Mouse (Mus musculus): ENCODE measurements at regions not wholly inside any gene's neighbourhood (a gene's known extent, or its start where the extent isn't known, plus 50 kb on each side); places are given as distances from the start of the nearest gene placed in this dataset.

GRCm38 (mm10) chr13:35482340-35482739 lies 177.3 kb upstream of the Cdyl start:
- H3K9ac ChIP-seq (replicated peaks; ENCODE audit: low read length): no peak overlapping the region
- H3K4me1 ChIP-seq (ENCODE audit: insufficient read depth, low read length): no peaks in the 10 kb centered on the region
- H3K27ac ChIP-seq (ENCODE audit: low read length): no peak overlapping the region
- no peaks in the 10 kb centered on the region for H3K36me3 ChIP-seq (ENCODE audit: insufficient read depth, low read length)
- no peak for ATAC-seq (ENCODE audit: low FRiP score, low TSS enrichment)
- H3K4me2 ChIP-seq (replicated peaks; ENCODE audit: low read depth, low read length): no peak overlapping the region
- H3K9me3 ChIP-seq (ENCODE audit: low read length): no peaks in the 10 kb centered on the region
- H3K4me3 ChIP-seq (ENCODE audit: low read length): no peak overlapping the region
- 88% methylated on average over 4 of the region's 4 CpGs for WGBS
- H3K27me3 ChIP-seq (ENCODE audit: insufficient read depth, low read length): no peaks in the 10 kb centered on the region

GRCm38 (mm10) chr13:35486125-35486524 lies 173.5 kb upstream of the Cdyl start:
- Histone ChIP-seq H3K9ac (replicated peaks; ENCODE audit: low read length) (no peak overlapping the region), H3K27me3 (ENCODE audit: insufficient read depth, low read length) (no peaks in the 10 kb centered on the region), H3K9me3 (ENCODE audit: low read length) (no peaks in the 10 kb centered on the region), H3K4me2 (replicated peaks; ENCODE audit: low read depth, low read length) (no peak overlapping the region), H3K4me1 (ENCODE audit: insufficient read depth, low read length) (no peaks in the 10 kb centered on the region), H3K4me3 (ENCODE audit: low read length) (no peak overlapping the region), H3K36me3 (ENCODE audit: insufficient read depth, low read length) (no peaks in the 10 kb centered on the region), H3K27ac (ENCODE audit: low read length) (no peak overlapping the region)
- peak; percentile 78 for ATAC-seq (ENCODE audit: low FRiP score, low TSS enrichment)
- 85% methylated on average over 4 of the region's 4 CpGs for WGBS

GRCm38 (mm10) chr13:35499776-35500175 lies 159.9 kb upstream of the Cdyl start:
- no peak for ATAC-seq (ENCODE audit: low FRiP score, low TSS enrichment)
- H3K27me3 ChIP-seq (ENCODE audit: insufficient read depth, low read length): no peaks in the 10 kb centered on the region
- H3K4me2 ChIP-seq (replicated peaks; ENCODE audit: low read depth, low read length): no peak overlapping the region
- no peak overlapping the region for H3K4me3 ChIP-seq (ENCODE audit: low read length)
- peaks cover 12% of the 10 kb centered on the region for H3K4me1 ChIP-seq (ENCODE audit: insufficient read depth, low read length)
- WGBS: 96% methylated on average over 2 of the region's 2 CpGs
- H3K9me3 ChIP-seq (ENCODE audit: low read length): no peaks in the 10 kb centered on the region
- no peak overlapping the region for H3K27ac ChIP-seq (ENCODE audit: low read length)
- H3K9ac ChIP-seq (replicated peaks; ENCODE audit: low read length): no peak overlapping the region
- H3K36me3 ChIP-seq (ENCODE audit: insufficient read depth, low read length): no peaks in the 10 kb centered on the region

GRCm38 (mm10) chr13:35500891-35501290 lies 158.7 kb upstream of the Cdyl start:
- ATAC-seq (ENCODE audit: low FRiP score, low TSS enrichment): no peak
- Histone ChIP-seq H3K4me2 (replicated peaks; ENCODE audit: low read depth, low read length) (no peak overlapping the region), H3K4me3 (ENCODE audit: low read length) (no peak overlapping the region), H3K27me3 (ENCODE audit: insufficient read depth, low read length) (no peaks in the 10 kb centered on the region), H3K9ac (replicated peaks; ENCODE audit: low read length) (no peak overlapping the region), H3K36me3 (ENCODE audit: insufficient read depth, low read length) (no peaks in the 10 kb centered on the region), H3K27ac (ENCODE audit: low read length) (no peak overlapping the region), H3K9me3 (ENCODE audit: low read length) (no peaks in the 10 kb centered on the region), H3K4me1 (ENCODE audit: insufficient read depth, low read length) (peaks cover 12% of the 10 kb centered on the region)
- WGBS: 27% methylated on average over 5 of the region's 5 CpGs

GRCm38 (mm10) chr13:35501351-35502146 lies 158.1 kb upstream of the Cdyl start:
- ATAC-seq (ENCODE audit: low FRiP score, low TSS enrichment): no peak
- Histone ChIP-seq H3K27me3 (ENCODE audit: insufficient read depth, low read length) (no peaks in the 10 kb centered on the region), H3K4me1 (ENCODE audit: insufficient read depth, low read length) (peaks cover 12% of the 10 kb centered on the region), H3K36me3 (ENCODE audit: insufficient read depth, low read length) (no peaks in the 10 kb centered on the region), H3K9me3 (ENCODE audit: low read length) (no peaks in the 10 kb centered on the region), H3K27ac (ENCODE audit: low read length) (no peak overlapping the region), H3K4me2 (replicated peaks; ENCODE audit: low read depth, low read length) (no peak overlapping the region), H3K4me3 (ENCODE audit: low read length) (no peak overlapping the region), H3K9ac (replicated peaks; ENCODE audit: low read length) (no peak overlapping the region)
- WGBS: 26% methylated on average over 11 of the region's 11 CpGs

GRCm38 (mm10) chr13:35502147-35502522 lies 157.5 kb upstream of the Cdyl start:
- 29% methylated on average over 5 of the region's 5 CpGs for WGBS
- Histone ChIP-seq H3K4me2 (replicated peaks; ENCODE audit: low read depth, low read length) (no peak overlapping the region), H3K4me3 (ENCODE audit: low read length) (no peak overlapping the region), H3K9ac (replicated peaks; ENCODE audit: low read length) (no peak overlapping the region), H3K27me3 (ENCODE audit: insufficient read depth, low read length) (no peaks in the 10 kb centered on the region), H3K27ac (ENCODE audit: low read length) (no peak overlapping the region), H3K4me1 (ENCODE audit: insufficient read depth, low read length) (peaks cover 12% of the 10 kb centered on the region), H3K36me3 (ENCODE audit: insufficient read depth, low read length) (no peaks in the 10 kb centered on the region), H3K9me3 (ENCODE audit: low read length) (no peaks in the 10 kb centered on the region)
- no peak for ATAC-seq (ENCODE audit: low FRiP score, low TSS enrichment)

- H3K4me2 ChIP-seq (replicated peaks; ENCODE audit: low read depth, low read length): no peak overlapping the region
- no peaks in the 10 kb centered on the region for H3K27me3 ChIP-seq (ENCODE audit: insufficient read depth, low read length)
- H3K27ac ChIP-seq (ENCODE audit: low read length): no peak overlapping the region
- H3K36me3 ChIP-seq (ENCODE audit: insufficient read depth, low read length): no peaks in the 10 kb centered on the region
- H3K4me3 ChIP-seq (ENCODE audit: low read length): no peak overlapping the region
- peaks cover 12% of the 10 kb centered on the region for H3K4me1 ChIP-seq (ENCODE audit: insufficient read depth, low read length)
- WGBS: 51% methylated on average over 17 of the region's 17 CpGs
- no peaks in the 10 kb centered on the region for H3K9me3 ChIP-seq (ENCODE audit: low read length)
- ATAC-seq (ENCODE audit: low FRiP score, low TSS enrichment): 0 out of 2 replicates have a peak, but pooled peaks have one; percentile 9
- H3K9ac ChIP-seq (replicated peaks; ENCODE audit: low read length): no peak overlapping the region
Observed at GRCm38 (mm10) chr13:35503362-35503821, 156.2 kb upstream of the Cdyl start.

- H3K4me1 ChIP-seq (ENCODE audit: insufficient read depth, low read length): peaks cover 6% of the 10 kb centered on the region; the same call in 1 of the 2 replicates
- no peaks in the 10 kb centered on the region for H3K36me3 ChIP-seq (ENCODE audit: insufficient read depth, low read length)
- no peaks in the 10 kb centered on the region for H3K9me3 ChIP-seq (ENCODE audit: low read length)
- ATAC-seq (ENCODE audit: low FRiP score, low TSS enrichment): no peak
- no peak overlapping the region for H3K4me2 ChIP-seq (replicated peaks; ENCODE audit: low read depth, low read length)
- no peak overlapping the region for H3K27ac ChIP-seq (ENCODE audit: low read length)
- H3K27me3 ChIP-seq (ENCODE audit: insufficient read depth, low read length): no peaks in the 10 kb centered on the region
- 67% methylated on average over 1 of the region's 1 CpGs for WGBS
- no peak overlapping the region for H3K9ac ChIP-seq (replicated peaks; ENCODE audit: low read length)
- no peak overlapping the region for H3K4me3 ChIP-seq (ENCODE audit: low read length)
Observed at GRCm38 (mm10) chr13:35507195-35507594, 152.4 kb upstream of the Cdyl start.

GRCm38 (mm10) chr13:35512029-35512507 lies 147.6 kb upstream of the Cdyl start:
- 86% methylated on average over 8 of the region's 8 CpGs for WGBS

GRCm38 (mm10) chr13:35513120-35513519 lies 146.5 kb upstream of the Cdyl start:
- H3K4me2 ChIP-seq (replicated peaks; ENCODE audit: low read depth, low read length): no peak overlapping the region
- no peak for ATAC-seq (ENCODE audit: low FRiP score, low TSS enrichment)
- no peaks in the 10 kb centered on the region for H3K36me3 ChIP-seq (ENCODE audit: insufficient read depth, low read length)
- H3K27me3 ChIP-seq (ENCODE audit: insufficient read depth, low read length): no peaks in the 10 kb centered on the region
- 82% methylated on average over 8 of the region's 8 CpGs for WGBS
- no peak overlapping the region for H3K4me3 ChIP-seq (ENCODE audit: low read length)
- no peak overlapping the region for H3K9ac ChIP-seq (replicated peaks; ENCODE audit: low read length)
- no peak overlapping the region for H3K27ac ChIP-seq (ENCODE audit: low read length)
- H3K9me3 ChIP-seq (ENCODE audit: low read length): no peaks in the 10 kb centered on the region
- H3K4me1 ChIP-seq (ENCODE audit: insufficient read depth, low read length): no peaks in the 10 kb centered on the region

More at GRCm38 (mm10) chr13:35512029-35512507, 147.6 kb upstream of the Cdyl start:
- no peak overlapping the region for H3K4me2 ChIP-seq (replicated peaks; ENCODE audit: low read depth, low read length)
- no peaks in the 10 kb centered on the region for H3K27me3 ChIP-seq (ENCODE audit: insufficient read depth, low read length)
- no peaks in the 10 kb centered on the region for H3K9me3 ChIP-seq (ENCODE audit: low read length)
- H3K4me1 ChIP-seq (ENCODE audit: insufficient read depth, low read length): no peaks in the 10 kb centered on the region
- no peak for ATAC-seq (ENCODE audit: low FRiP score, low TSS enrichment)
- no peak overlapping the region for H3K9ac ChIP-seq (replicated peaks; ENCODE audit: low read length)
- no peak overlapping the region for H3K4me3 ChIP-seq (ENCODE audit: low read length)
- no peaks in the 10 kb centered on the region for H3K36me3 ChIP-seq (ENCODE audit: insufficient read depth, low read length)
- H3K27ac ChIP-seq (ENCODE audit: low read length): no peak overlapping the region
